Mouse (Mus musculus) kidney, adult 2 months (tissue): Measurements from ENCODE around the gene Ccdc80. TPM values are rescaled to one million over a fixed set of nuclear protein-coding genes. Genes with fewer than 3 reads are reported as not detected.
A peak's percentile ranks its signal among the peaks of the same experiment; 100 is the strongest.

ENCODE experiments used
- DNase-seq: peaks from one replicate; pipeline ENCODE4 v3.0.0; 2021
- H3K27ac ChIP-seq: fragments of 200-500 bp; 2 replicates; pipeline ENCODE4 v1.5.1; 2012; ENCODE audit warnings: low read depth, low read length, control low read depth, inconsistent platforms; ENCODE audit not compliant: insufficient read depth
- H3K27me3 ChIP-seq: fragments of 200-500 bp; replicated peaks from 2 replicates; pipeline ENCODE4 v1.6.1; 2012; ENCODE audit warnings: mild to moderate bottlenecking, moderate library complexity, low read length, inconsistent platforms; ENCODE audit not compliant: control insufficient read depth, insufficient read depth
- H3K36me3 ChIP-seq: fragments of 200-500 bp; 2 replicates; pipeline ENCODE4 v1.6.1; 2012; ENCODE audit warnings: mild to moderate bottlenecking, moderate library complexity, low read length, inconsistent platforms; ENCODE audit not compliant: control insufficient read depth, insufficient read depth
- H3K4me1 ChIP-seq: fragments of 200-500 bp; 2 replicates; pipeline ENCODE4 v1.6.1; 2011; ENCODE audit warnings: low read length; ENCODE audit not compliant: control insufficient read depth, insufficient read depth
- H3K4me3 ChIP-seq: fragments of 200-500 bp; 2 replicates; pipeline ENCODE4 v1.5.1; 2011; ENCODE audit warnings: mild to moderate bottlenecking, low read depth, low read length, control low read depth; ENCODE audit not compliant: insufficient read depth
- CTCF ChIP-seq: fragments of 200-500 bp; conservative IDR thresholded peaks from 2 replicates; pipeline ENCODE4 v1.5.1; 2011; ENCODE audit warnings: low read depth, mild to moderate bottlenecking, control low read depth, low read length, moderate library complexity, mixed read lengths; ENCODE audit not compliant: insufficient read depth, insufficient read length
- POLR2A ChIP-seq: fragments of 200-500 bp; IDR thresholded peaks from one replicate; pipeline ENCODE4 v1.6.1; 2011; ENCODE audit warnings: low read depth, low read length, control low read depth
- WGBS: fragments of 180-500 bp; shearing (Covaris S2); methylation state at CpG from one replicate; pipeline ENCODE4 v1.1.7; 2018; 5-methylcytosine and 5-hydroxymethylcytosine counted together
- polyA plus RNA-seq: library from polyadenylated mRNA; depleted of rRNA; stranded (reverse); fragments of >200 nt; gene quantifications from 2 replicates; pipeline ENCODE4 v1.2.3, GENCODE M21; 2012

Ccdc80 gene
- polyA plus RNA-seq, 1 experiment, result 7.6 TPM

DNA sequence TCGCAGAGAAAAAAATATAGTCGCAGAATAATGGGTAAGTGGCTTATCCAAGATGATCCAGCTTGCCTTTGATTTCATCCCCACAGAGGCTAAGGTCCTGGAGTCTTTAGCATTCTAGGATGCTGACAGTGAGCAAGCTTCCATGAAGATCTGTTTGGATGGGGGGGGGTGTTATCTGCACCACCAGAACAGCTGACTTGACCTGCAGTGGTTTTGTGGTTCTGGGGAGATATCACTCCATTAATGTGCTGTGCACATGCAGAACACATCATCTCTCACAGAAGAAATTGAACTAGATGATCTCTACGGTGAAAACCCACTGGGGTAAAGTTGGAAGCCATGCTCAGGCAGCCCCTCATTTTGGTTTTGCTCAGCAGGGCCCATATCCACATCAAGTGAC lies 24.0 kb downstream of the Ccdc80 start:
- Histone ChIP-seq H3K27me3 (no peaks in the 10 kb centered on the region), H3K4me3 (no peak overlapping the region), H3K27ac (no peak overlapping the region), H3K4me1 (no peaks in the 10 kb centered on the region; the same call in 1 of the 2 replicates), H3K36me3 (no peaks in the 10 kb centered on the region)
- no peak for TF ChIP-seq POLR2A
- no peak for TF ChIP-seq CTCF
- 96% methylated on average over 3 of the region's 3 CpGs for WGBS
- DNase-seq, result no peak

- H3K27me3 ChIP-seq, result no peaks in the 10 kb centered on the region
- no peaks in the 10 kb centered on the region; the same call in 1 of the 2 replicates for H3K4me1 ChIP-seq
- TF ChIP-seq CTCF (no peak), POLR2A (no peak)
- DNase-seq, result no peak
- WGBS, result 79% methylated on average over 3 of the region's 3 CpGs
- H3K36me3 ChIP-seq, result no peaks in the 10 kb centered on the region
- no peak overlapping the region for H3K27ac ChIP-seq
- H3K4me3 ChIP-seq, result no peak overlapping the region
Observed at GRCm38 (mm10) chr16:45118760-45119159, 25.6 kb downstream of the Ccdc80 start.

DNA sequence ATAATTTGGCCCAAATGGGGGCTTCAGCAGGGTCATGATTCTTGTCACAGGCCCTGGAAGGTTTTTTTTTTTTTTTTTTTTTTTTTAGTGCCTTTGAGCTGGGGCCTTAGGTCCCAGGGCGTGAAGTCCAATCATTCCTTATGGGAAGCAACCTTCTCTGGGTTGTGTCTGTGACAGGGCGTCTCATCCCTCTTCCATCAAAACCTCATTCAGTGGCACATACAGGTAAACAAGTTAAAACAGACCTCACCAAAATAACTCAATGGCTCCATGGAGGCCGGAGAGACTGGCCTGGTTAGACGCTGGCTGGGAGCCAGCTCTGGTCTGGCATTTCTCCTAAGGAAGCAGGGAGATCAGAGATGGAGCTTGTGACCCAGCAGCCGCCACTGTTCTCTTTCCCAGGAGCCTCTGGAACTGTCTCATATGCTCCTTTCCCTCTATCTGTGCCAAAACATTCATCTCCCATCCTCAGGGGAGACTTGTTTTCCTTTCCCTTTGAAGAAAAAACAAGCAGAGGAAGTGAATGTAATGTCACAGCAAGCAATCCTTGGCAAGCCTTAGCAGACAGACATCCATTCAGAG lies 27.7 kb downstream of the Ccdc80 start:
- no peaks in the 10 kb centered on the region for H3K36me3 ChIP-seq
- H3K27me3 ChIP-seq, result no peaks in the 10 kb centered on the region
- no peaks in the 10 kb centered on the region; the same call in 1 of the 2 replicates for H3K4me1 ChIP-seq
- WGBS, result 47% methylated on average over 5 of the region's 5 CpGs
- TF ChIP-seq CTCF (no peak), POLR2A (no peak)
- peak; percentile 77 for DNase-seq
- H3K4me3 ChIP-seq, result no peak overlapping the region
- H3K27ac ChIP-seq, result no peak overlapping the region

GRCm38 (mm10) chr16:45122571-45122970 lies 29.4 kb downstream of the Ccdc80 start:
- 49% methylated on average over 5 of the region's 5 CpGs for WGBS
- no peaks in the 10 kb centered on the region; the same call in 1 of the 2 replicates for H3K4me1 ChIP-seq
- H3K36me3 ChIP-seq, result no peaks in the 10 kb centered on the region
- H3K27me3 ChIP-seq, result no peaks in the 10 kb centered on the region
- DNase-seq, result peak; percentile 29
- no peak overlapping the region for H3K27ac ChIP-seq
- TF ChIP-seq POLR2A, result no peak
- TF ChIP-seq CTCF, result 0 out of 2 replicates have a peak, but pooled peaks have one; percentile 19
- H3K4me3 ChIP-seq, result no peak overlapping the region

GRCm38 (mm10) chr16:45124230-45125203 lies 31.3 kb downstream of the Ccdc80 start:
- Histone ChIP-seq H3K27ac (no peak overlapping the region), H3K4me1 (no peaks in the 10 kb centered on the region; the same call in 1 of the 2 replicates), H3K4me3 (no peak overlapping the region), H3K36me3 (no peaks in the 10 kb centered on the region), H3K27me3 (no peaks in the 10 kb centered on the region)
- TF ChIP-seq POLR2A (no peak), CTCF (no peak)
- no peak for DNase-seq
- WGBS, result 57% methylated on average over 9 of the region's 9 CpGs

DNA sequence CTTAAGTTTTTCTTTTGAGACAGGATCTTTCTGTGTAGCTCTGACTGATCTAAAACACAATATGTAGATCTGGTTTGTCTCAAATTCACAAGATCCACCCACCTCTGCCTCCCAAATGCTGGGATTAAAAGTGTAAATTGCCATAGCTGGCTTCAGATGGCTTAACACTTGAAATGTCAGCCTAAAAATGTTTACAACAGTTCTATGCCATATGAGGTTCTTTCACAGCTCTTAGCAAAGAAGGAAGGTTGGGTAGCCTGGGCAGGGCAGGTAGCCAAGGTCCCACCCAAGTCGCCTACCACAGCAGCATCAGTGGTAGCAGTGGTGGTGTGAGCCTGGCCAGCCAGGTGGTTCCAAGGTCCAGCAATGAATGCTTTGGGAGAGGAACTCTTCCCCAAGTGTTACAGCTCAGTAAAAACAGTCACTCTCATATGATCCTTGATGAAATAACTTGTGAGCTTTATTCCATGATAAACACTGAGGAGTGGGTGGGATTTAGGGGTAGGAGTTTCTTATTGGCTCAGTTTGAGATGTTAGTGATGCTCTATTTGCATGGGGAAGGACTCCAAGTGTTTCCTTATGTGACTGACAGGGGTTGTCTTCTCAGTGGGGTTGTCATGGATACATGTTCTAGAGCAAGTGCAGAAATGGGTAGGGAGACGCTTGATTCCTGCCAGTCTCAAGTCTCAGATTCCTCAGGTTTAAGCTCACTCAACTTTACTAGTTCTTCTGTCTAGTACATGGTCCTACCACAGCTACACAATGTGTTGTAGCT lies 34.9 kb downstream of the Ccdc80 start:
- WGBS, result 95% methylated on average over 2 of the region's 2 CpGs
- no peak for DNase-seq
- H3K4me1 ChIP-seq, result no peaks in the 10 kb centered on the region
- TF ChIP-seq CTCF (no peak), POLR2A (no peak)
- no peak overlapping the region for H3K27ac ChIP-seq
- H3K36me3 ChIP-seq, result no peaks in the 10 kb centered on the region
- no peaks in the 10 kb centered on the region for H3K27me3 ChIP-seq
- no peak overlapping the region for H3K4me3 ChIP-seq
